Mouse (Mus musculus): Measurements from ENCODE around the gene Scaf11.

Scaf11 gene

DNA sequence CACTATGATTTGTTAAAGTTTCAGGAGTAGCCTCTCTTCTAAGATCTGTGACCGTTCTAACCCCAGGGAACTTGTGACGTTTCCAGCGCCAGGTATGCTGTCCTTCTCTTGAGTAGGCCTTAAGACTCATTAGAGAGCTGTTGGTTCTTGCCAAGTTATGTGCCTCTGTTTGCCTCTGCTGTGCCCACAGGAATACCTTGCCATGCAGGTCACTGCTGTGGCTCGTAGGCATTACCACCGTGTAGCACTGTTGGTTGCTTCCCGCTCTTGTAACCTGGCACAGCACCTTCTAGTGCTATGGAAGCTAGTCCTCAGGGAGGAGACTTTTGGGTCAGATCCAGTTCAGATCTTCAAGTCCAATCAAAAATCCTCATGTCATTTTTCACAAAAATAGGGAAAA is 65.6 kb downstream of the Scaf11 start:
- DNase-seq = no peak

DNA sequence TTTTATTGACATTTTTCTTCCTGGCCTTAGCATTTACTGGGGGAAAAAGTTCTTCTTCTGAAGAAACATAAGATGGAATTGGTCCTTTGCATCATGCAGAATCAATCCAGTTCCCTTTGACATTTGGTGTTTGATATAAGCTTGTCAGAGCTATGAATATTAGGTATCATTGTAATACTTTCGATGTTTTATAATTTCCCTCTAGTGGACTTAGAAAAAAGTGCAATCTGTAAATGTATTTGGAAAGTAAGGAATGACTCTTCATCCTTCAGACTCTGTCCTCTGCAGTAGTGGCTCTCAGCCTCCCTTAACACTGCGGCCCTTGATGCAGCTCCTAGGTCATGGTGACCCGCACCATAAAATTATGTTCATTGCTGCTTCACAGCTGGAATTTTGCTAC is 67.8 kb downstream of the Scaf11 start:
- no peak for DNase-seq

DNA sequence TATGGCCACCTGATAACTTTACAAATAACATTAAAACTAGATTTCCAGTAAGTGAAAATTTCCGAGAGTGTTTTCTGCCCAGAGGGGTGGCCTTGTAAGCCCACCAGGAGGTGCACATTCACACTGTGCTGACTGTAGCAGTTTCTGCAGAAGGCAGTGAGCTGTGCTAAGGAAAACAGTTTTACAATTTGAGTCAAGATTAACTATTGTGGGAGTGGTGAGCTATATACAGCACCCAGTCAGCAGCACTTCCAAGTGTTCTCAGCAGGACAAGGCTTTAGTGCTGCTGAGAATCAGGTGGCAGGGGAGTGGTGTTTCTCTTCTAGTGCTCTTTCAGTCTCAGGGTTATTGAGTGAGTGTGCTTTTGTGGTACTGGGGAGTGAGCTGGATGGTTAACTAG is 72.1 kb downstream of the Scaf11 start:
- DNase-seq = no peak

GRCm38 (mm10) chr15:96382223-96382622 is 78.4 kb downstream of the Scaf11 start:
- no peak for DNase-seq

GRCm38 (mm10) chr15:96377701-96378100 is 82.9 kb downstream of the Scaf11 start:
- no peak for DNase-seq

GRCm38 (mm10) chr15:96377263-96377662 is 83.4 kb downstream of the Scaf11 start:
- peak; percentile 23 for DNase-seq

GRCm38 (mm10) chr15:96376214-96376613 is 84.4 kb downstream of the Scaf11 start:
- DNase-seq = no peak

DNA sequence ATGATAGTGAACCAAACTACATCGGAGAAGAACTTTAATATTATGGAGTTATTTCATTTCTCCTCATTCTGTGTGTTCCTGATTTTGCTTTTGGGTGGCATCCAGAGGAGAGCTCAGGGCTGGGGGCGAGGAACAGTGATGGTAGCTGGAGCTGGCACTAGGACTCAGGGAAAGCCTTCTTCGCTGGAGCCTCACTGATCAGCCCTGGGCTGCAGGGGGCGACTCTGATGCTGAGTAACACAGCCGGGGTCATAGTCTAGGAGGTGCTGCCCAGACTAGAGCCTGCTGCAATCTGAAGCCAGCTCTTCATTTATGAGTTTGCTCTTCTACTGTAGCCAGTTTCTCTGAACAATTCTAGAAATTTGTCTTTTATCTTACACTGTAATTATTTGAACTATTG is 87.5 kb downstream of the Scaf11 start:
- peak; percentile 12 for DNase-seq

- DNase-seq = no peak
These were observed 88.0 kb downstream of the Scaf11 start for GRCm38 (mm10) chr15:96372628-96373027.

DNA sequence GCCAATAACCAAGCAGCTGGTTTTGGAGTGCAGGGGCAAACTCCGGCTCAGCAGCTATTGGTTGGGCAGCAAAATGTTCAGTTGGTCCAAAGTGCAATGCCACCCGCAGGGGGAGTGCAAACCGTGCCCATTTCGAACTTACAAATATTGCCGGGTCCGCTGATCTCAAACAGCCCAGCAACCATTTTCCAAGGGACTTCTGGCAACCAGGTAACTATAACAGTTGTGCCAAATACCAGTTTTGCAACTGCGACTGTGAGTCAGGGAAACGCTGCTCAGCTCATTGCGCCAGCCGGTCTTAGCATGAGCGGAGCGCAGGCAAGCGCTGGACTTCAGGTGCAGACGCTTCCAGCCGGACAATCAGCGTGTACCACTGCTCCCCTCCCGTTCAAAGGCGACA is 89.3 kb downstream of the Scaf11 start:
- DNase-seq = no peak

DNA sequence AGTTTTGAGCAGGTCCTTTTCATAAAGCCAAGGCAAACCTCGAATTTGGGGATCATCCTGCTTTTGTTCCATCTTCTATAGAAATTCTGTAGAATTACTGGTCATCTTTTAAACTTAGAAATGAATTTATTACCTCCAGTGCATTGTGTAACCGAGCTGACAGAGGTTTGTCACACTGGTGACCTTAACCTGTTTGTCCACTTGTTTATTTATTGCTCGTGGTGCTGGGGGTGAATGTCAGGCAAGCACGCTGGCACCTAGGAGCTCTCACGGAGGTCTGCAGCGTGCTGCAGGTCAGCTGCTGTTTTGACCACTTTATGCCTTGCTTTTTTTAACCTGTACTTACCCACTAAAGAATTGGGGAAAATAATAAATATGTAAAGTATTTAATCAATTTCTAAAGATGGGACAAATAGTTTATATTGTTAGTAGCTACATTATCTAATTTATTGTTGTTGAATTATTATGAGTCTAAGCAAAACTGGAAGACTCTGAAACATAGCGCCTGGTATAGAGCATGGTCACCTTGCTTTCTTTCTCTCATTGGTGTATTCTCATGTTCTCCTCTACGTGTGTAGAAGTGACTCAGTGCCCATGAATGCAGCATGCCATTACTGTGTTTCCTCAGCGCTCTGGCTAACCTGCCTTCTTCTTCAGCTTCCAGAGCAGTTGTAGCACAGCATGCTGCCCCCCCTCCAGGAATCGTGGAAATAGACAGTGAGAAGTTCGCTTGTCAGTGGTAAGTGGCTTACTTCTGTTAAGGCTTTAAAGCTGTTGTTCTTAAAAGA is 94.3 kb downstream of the Scaf11 start:
- no peak for DNase-seq

DNA sequence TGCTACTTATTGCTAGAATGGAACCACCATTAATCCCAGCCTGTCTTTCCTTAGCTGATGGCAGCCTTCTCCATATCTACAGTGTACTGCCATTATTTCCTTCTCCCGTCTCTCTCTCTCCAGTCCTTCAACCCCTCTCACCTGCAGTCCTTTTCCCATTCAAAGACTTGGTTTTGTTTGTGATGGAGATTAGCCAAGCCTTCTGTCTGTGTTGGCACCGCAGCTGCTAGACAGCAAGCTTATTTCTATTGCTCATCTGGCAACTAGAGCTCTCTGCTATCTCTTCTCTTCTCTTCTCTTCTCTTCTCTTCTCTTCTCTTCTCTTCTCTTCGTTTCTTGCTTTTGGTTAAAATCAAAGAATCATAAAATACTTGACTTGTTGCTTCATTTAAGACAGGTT is 95.3 kb downstream of the Scaf11 start:
- no peak for DNase-seq

Data from kidney, postnatal 14 days (tissue).